Mouse (Mus musculus): ENCODE results near the gene Tex48. TPM values are rescaled to one million over a fixed set of nuclear protein-coding genes. Genes with fewer than 3 reads are reported as not detected.

Gene Tex48
- not detected in 2 replicates for polyA plus RNA-seq (2012; rRNA removed)

DNA sequence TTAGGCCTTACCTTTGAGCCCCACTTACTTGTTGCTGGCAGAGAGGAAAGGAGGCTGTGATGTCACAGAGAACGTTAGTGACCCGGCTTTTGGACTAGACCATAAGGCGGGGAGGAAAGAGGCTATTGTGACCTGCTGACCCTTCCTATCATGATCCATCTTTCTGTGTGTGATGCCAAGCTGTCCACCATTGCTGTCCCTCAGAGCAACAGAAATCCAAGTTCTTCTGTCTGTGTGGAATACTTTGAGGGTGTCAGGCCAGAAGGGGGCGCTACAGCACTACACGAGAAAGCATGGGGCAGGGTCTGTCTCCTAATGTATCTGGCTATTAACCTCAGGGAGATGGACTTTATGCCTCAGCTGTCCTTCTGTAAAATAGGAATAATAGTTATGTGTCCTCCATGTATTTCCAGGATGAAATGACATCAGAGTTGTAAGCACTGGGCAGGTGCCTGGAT is at the start of gene Tex48:
Gene Tex48 (minus strand): TSS at position 51 of the 458 bp plus-strand sequence.

DNA sequence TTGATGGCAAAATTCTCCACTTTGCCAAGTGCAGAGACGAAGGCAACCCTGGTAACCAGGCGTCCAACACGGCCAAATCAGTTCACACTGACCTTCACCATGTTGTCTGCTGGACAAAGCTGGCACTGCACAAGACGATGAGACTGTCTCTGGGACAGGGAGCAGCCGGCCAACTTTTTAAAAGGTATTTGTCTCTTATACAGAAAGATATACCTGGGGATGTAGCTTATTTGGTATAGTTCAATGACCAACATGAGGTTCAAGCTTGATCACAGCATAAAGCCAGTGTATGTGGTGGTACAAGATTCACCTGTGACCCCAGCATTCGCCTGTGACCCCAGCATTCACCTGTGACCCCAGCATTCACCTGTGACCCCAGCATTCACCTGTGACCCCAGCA is 41.1 kb upstream of the Tex48 start, which contains the start of gene Gm11214:
Gene Gm11214 (minus strand): TSS at position 101 of the 400 bp plus-strand sequence.

DNA sequence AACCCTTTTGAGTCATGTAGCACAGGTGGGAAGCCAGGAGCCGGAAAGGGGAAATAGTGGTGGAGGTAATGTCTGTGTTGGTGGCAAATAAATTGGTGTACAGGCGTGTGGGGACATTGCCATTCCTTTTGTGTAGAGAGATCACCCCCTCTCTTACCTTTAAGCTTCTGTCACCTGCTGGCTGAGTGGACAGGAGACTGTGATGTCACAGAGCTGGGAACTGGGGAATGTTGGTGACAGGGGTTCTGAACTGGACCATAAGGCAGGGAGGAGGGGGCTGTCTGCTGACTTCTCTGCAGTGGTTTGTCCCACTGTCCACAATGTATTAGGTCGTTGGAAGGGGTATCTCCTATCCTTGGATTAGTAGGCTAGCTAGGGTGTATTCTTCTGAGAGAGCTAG is 17.3 kb downstream of the Tex48 start, which contains the start of gene Gm11213:
Gene Gm11213 (minus strand): TSS at position 317 of the 400 bp plus-strand sequence.

DNA sequence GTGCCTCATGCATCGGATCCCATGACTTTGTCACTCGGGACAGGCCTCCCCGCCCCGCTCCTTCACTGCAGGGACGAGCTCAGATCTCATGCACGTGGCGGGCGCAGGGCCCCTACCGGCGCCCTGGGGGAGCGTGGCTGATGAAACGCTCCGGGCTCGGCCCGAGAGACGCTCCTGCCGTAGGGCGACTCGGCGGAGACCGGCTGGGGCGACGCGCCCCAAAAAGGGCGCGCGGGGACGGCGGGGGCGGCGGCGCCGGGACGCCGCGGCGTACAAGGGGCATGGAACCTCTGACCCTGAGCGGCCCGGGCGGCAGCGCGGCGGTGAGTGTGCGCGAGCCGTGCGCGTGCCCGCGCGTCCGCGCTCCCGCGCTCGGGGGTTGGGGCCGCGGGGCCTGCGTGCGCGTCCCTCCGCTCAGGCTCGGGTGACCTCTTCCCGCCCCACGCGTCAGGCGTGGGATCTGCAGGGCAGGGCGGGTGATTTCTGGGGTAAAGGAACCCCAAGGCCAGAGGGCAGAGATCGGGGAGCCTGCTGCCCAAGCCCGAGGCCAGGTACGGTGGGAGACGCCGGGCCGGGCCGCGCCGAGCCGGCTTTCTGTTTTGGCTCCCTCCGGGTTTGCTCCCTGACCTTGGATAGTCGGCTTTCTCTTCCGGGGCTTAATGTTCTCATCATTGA is 63.7 kb downstream of the Tex48 start, which contains the start of gene Tmem268:
Gene Tmem268 (plus strand): TSS at position 375 of the 675 bp plus-strand sequence.

Other genes with a start within 250 kb of the Tex48 start
- 8.6 and 8.8 TPM in 2 replicates for gene Akna, start 219.1 kb downstream of the Tex48 start, polyA plus RNA-seq (2012; rRNA removed)
- gene Whrn, start 126.4 kb downstream of the Tex48 start, polyA plus RNA-seq (2012; rRNA removed): 31.0 and 34.3 TPM in 2 replicates
- gene Atp6v1g1, start 77.7 kb downstream of the Tex48 start, polyA plus RNA-seq (2012; rRNA removed): 177 and 200 TPM in 2 replicates
- gene Tmem268, start 63.6 kb downstream of the Tex48 start, polyA plus RNA-seq (2012; rRNA removed): 5.1 and 5.7 TPM in 2 replicates
- gene Gm11213, start 17.2 kb downstream of the Tex48 start, polyA plus RNA-seq (2012; rRNA removed): not detected in 2 replicates
- not detected in 2 replicates for gene Gm11214, start 41.0 kb upstream of the Tex48 start, polyA plus RNA-seq (2012; rRNA removed)
- 0.01 and 0.06 TPM in 2 replicates for gene Tnfsf15, start 122.7 kb upstream of the Tex48 start, polyA plus RNA-seq (2012; rRNA removed)
- not detected in 2 replicates for gene Tnfsf8, start 238.9 kb upstream of the Tex48 start, polyA plus RNA-seq (2012; rRNA removed)

Data from central nervous system, embryonic 11.5 days (tissue).